Mouse (Mus musculus): Measurements from ENCODE around the gene Cyren. TPM values are rescaled to one million over a fixed set of nuclear protein-coding genes. Genes with fewer than 3 reads are reported as not detected.
A peak's percentile ranks its signal among the peaks of the same experiment; 100 is the strongest.

Gene Cyren
- total and polyA plus RNA-seq, 3 experiments = 3.5 to 5.8 (median 5.5) TPM

DNA sequence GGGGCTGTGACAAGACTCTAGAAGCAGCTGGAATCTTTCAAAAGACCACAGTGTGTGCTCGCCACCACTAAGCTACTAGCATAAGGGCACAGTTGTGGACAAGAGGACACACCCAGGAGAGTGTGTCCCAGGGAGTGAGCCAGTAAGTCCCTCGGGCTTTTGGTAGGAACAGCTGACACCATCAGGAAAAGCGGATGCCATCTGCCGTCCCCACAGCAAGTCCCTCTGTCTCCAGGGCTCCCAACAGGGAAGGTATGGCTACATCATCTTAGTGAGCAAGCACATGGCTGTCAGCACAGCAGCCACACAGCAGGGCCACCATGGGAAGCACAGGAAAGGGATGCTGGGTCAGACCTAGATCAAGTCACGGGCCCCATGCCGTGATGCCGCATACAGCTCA, 17.7 kb upstream of the Cyren start:
- H3K4me1 ChIP-seq (ENCODE audit: control insufficient read depth, insufficient read depth, low read length) = no peaks in the 10 kb centered on the region
- H3K4me3 ChIP-seq = no peak overlapping the region
- DNase-seq = no peak
- no peak overlapping the region for H3K27ac ChIP-seq
- 85% methylated on average over 7 of the region's 7 CpGs for WGBS
- no peaks in the 10 kb centered on the region for H3K36me3 ChIP-seq (ENCODE audit: control insufficient read depth, insufficient read depth, low read length)
- H3K9ac ChIP-seq (ENCODE audit: low read depth, low read length) = no peak overlapping the region
- no peaks in the 10 kb centered on the region for H3K27me3 ChIP-seq (ENCODE audit: control insufficient read depth, insufficient read depth, low read length)
- TF ChIP-seq CTCF (IDR thresholded peaks at IDR 0.05) (no peak), POLR2A (IDR thresholded peaks at IDR 0.05; ENCODE audit: insufficient read depth, low read depth, low read length) (no peak), EP300 (IDR thresholded peaks at IDR 0.05; ENCODE audit: insufficient read depth, low read depth, low read length) (no peak)
- no peaks in the 10 kb centered on the region for H3K79me2 ChIP-seq (replicated peaks; ENCODE audit: control insufficient read depth, insufficient read depth, low read length)
- intact Hi-C loops (cut with DNase I) = no loop called here

DNA sequence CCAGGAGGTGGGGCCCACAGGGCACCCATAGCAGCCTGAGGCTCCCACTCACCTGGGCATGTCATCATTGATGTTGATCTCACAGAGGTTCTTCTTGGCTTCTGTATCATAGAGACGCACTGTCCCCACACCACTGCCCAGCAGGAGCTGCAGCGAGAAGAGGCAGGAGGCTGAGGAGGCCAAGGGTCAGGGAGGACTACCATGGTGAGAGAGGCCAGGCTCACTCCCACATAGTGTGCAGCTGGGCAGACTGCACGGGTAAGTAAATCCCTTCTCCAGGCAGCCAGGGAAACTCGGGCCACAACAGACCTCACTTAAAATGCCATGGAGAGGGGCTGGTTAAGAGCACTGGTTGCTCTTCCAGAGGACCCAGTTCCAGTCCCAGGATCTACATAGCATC, 11.3 kb upstream of the Cyren start:
- Histone ChIP-seq H3K4me1 (ENCODE audit: control insufficient read depth, insufficient read depth, low read length) (no peaks in the 10 kb centered on the region), H3K4me3 (no peak overlapping the region), H3K36me3 (ENCODE audit: control insufficient read depth, insufficient read depth, low read length) (no peaks in the 10 kb centered on the region), H3K9ac (ENCODE audit: low read depth, low read length) (no peak overlapping the region), H3K27me3 (ENCODE audit: control insufficient read depth, insufficient read depth, low read length) (no peaks in the 10 kb centered on the region), H3K27ac (no peak overlapping the region), H3K79me2 (replicated peaks; ENCODE audit: control insufficient read depth, insufficient read depth, low read length) (no peaks in the 10 kb centered on the region)
- TF ChIP-seq POLR2A (IDR thresholded peaks at IDR 0.05; ENCODE audit: insufficient read depth, low read depth, low read length) (no peak), CTCF (IDR thresholded peaks at IDR 0.05) (no peak), EP300 (IDR thresholded peaks at IDR 0.05; ENCODE audit: insufficient read depth, low read depth, low read length) (no peak)
- intact Hi-C loops (cut with DNase I) = no loop called here
- DNase-seq = no peak
- 73% methylated on average over 4 of the region's 4 CpGs for WGBS

DNA sequence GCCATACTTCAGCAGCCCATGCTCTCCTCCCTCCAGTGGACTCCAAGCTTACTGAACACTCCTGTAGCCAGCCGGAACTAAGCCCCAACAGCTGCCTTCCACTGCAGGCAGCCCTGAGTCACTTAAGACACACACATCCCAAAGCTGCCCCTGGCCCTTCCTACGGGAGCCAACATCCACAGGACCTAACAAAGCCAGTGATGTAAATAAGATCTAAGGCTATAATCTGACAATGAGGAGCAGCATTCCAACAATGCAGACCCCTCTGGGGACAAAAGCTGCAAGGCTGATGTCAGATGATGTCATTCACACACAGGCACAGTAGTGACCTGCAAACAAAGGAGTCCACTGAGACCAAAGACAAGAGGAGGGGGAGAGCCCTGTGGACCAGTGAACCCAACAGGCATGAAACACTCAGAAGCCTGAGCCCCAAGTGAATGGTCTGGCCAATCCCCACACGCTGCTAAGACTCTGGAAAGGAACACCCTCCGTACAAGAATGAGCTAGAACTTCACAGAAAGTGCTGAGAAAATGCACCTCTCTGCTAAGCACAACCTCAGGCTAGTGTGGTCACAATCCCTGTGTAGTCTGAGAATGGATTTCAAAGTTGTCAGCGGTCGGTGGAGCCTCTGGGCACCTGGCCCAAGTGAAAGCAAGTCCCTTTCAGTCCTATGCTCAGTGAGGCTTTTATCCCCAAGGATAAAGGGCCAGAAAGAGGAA, 9.4 kb upstream of the Cyren start:
- H3K27me3 ChIP-seq (ENCODE audit: control insufficient read depth, insufficient read depth, low read length) = no peaks in the 10 kb centered on the region
- H3K4me3 ChIP-seq = no peak overlapping the region
- WGBS = 70% methylated on average over 6 of the region's 6 CpGs
- H3K9ac ChIP-seq (ENCODE audit: low read depth, low read length) = no peak overlapping the region
- H3K36me3 ChIP-seq (ENCODE audit: control insufficient read depth, insufficient read depth, low read length) = no peaks in the 10 kb centered on the region
- no peaks in the 10 kb centered on the region for H3K4me1 ChIP-seq (ENCODE audit: control insufficient read depth, insufficient read depth, low read length)
- intact Hi-C loops (cut with DNase I) = no loop called here
- TF ChIP-seq CTCF (IDR thresholded peaks at IDR 0.05) = no peak
- no peak for TF ChIP-seq POLR2A (IDR thresholded peaks at IDR 0.05; ENCODE audit: insufficient read depth, low read depth, low read length)
- no peak for TF ChIP-seq EP300 (IDR thresholded peaks at IDR 0.05; ENCODE audit: insufficient read depth, low read depth, low read length)
- no peak overlapping the region for H3K27ac ChIP-seq
- no peaks in the 10 kb centered on the region for H3K79me2 ChIP-seq (replicated peaks; ENCODE audit: control insufficient read depth, insufficient read depth, low read length)
- no peak for DNase-seq

DNA sequence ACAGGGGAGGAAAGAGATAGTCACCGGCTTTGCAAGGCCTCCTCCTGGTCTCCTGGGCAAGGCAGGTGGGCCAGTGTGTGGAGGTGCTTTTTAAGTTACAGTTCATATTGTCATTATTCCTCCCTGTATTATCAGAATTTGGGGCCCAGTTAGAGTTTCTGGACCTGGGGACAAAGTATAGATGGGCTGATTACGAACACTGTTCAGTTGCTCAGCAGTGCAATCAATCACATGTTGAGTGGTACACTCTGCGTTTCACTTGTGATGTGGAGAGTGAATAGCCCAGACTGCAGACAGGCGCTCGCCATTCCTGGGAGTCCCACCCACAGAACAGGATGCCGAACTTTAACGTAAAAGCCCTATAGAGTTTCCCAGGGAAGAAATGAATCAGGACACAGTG, 6.9 kb upstream of the Cyren start:
- no peak overlapping the region for H3K9ac ChIP-seq (ENCODE audit: low read depth, low read length)
- H3K79me2 ChIP-seq (replicated peaks; ENCODE audit: control insufficient read depth, insufficient read depth, low read length) = no peaks in the 10 kb centered on the region
- 90% methylated on average over 7 of the region's 7 CpGs for WGBS
- H3K4me1 ChIP-seq (ENCODE audit: control insufficient read depth, insufficient read depth, low read length) = no peaks in the 10 kb centered on the region
- intact Hi-C loops (cut with DNase I) = loop anchor here (5.0 kb wide), 1 partner anchor 43 kb away; no protein-coding TSS in a partner anchor
- no peaks in the 10 kb centered on the region for H3K27me3 ChIP-seq (ENCODE audit: control insufficient read depth, insufficient read depth, low read length)
- no peaks in the 10 kb centered on the region for H3K36me3 ChIP-seq (ENCODE audit: control insufficient read depth, insufficient read depth, low read length)
- no peak overlapping the region for H3K4me3 ChIP-seq
- TF ChIP-seq POLR2A (IDR thresholded peaks at IDR 0.05; ENCODE audit: insufficient read depth, low read depth, low read length) (no peak), EP300 (IDR thresholded peaks at IDR 0.05; ENCODE audit: insufficient read depth, low read depth, low read length) (no peak), CTCF (IDR thresholded peaks at IDR 0.05) (no peak)
- no peak for DNase-seq
- no peak overlapping the region for H3K27ac ChIP-seq

DNA sequence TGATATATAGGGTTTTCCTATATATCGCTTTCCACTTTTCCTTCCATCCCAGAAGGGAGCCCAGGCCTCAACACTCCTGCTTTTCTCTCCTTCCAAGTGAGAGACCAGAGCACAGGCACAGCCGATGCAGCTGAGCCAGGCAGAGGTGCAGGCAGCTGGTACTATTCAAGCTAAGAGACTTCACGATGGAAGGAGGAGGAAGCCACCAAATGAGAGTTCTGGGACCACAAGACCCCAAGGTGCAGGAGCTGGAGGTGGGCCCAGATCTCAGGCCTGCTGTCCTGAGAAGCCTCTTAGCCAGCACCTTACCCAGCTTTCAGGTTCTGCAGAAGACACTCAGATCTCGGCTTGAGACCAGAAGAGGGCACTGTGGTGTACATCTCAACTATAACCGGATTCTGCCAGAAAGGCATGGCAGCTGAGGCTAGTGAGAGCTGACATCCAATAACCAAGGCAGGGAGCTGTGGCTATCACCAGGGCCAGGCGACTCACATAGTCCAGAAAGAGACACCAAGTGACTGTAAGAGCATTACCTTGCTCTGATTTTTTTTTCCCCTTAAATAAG, 2.1 kb upstream of the Cyren start:
- H3K27ac ChIP-seq = no peak overlapping the region
- DNase-seq = peak; percentile 47 to 57
- no peak overlapping the region for H3K4me3 ChIP-seq
- H3K9ac ChIP-seq (ENCODE audit: low read depth, low read length) = no peak overlapping the region
- H3K4me1 ChIP-seq (ENCODE audit: control insufficient read depth, insufficient read depth, low read length) = peaks cover 15% of the 10 kb centered on the region
- H3K27me3 ChIP-seq (ENCODE audit: control insufficient read depth, insufficient read depth, low read length) = no peaks in the 10 kb centered on the region
- no peaks in the 10 kb centered on the region for H3K79me2 ChIP-seq (replicated peaks; ENCODE audit: control insufficient read depth, insufficient read depth, low read length)
- TF ChIP-seq CTCF (IDR thresholded peaks at IDR 0.05) (peak; percentile 64), POLR2A (IDR thresholded peaks at IDR 0.05; ENCODE audit: insufficient read depth, low read depth, low read length) (no peak)
- no peaks in the 10 kb centered on the region for H3K36me3 ChIP-seq (ENCODE audit: control insufficient read depth, insufficient read depth, low read length)
- intact Hi-C loops (cut with DNase I) = loop anchor here (2.0 to 5.0 kb wide), 4 partner anchors 27 to 268 kb away; partner anchors contain the start of gene Agbl3
- WGBS = 56% methylated on average over 6 of the region's 6 CpGs

DNA sequence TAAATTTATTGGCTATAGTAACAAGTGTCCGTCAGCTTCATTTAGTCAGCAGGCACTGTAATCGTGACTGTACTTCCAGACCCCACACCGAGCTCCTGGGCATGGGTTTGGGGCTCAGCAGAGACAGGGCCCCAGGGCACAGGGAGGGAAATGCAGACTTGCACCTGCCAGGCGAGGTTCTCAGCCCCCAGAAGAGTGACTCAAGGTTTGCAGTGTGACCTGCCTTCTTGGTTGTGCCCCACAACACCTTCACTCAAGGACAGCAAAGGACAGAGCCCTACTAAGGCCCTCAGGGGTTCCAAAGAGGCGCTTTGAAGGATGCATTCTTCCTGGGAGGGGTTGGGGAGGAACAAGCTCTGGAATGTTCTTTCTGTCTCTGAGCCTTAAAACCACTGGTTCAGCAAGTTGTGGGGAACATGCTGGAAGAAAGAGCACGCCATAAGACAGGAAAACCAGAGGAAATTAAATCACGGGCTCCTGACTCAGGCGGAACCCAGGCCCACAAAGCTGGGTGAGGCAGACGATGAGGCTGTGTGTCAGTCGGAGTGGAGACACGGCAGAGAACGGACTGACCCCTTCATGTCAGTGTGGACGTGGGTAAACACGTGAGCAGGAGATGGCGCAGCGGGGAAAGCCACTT, 1.4 kb upstream of the Cyren start:
- Histone ChIP-seq H3K27me3 (ENCODE audit: control insufficient read depth, insufficient read depth, low read length) (no peaks in the 10 kb centered on the region), H3K4me1 (ENCODE audit: control insufficient read depth, insufficient read depth, low read length) (peaks cover 18% of the 10 kb centered on the region), H3K36me3 (ENCODE audit: control insufficient read depth, insufficient read depth, low read length) (no peaks in the 10 kb centered on the region), H3K4me3 (no peak overlapping the region), H3K79me2 (replicated peaks; ENCODE audit: control insufficient read depth, insufficient read depth, low read length) (no peaks in the 10 kb centered on the region), H3K9ac (ENCODE audit: low read depth, low read length) (no peak overlapping the region), H3K27ac (no peak overlapping the region)
- DNase-seq = no peak
- 88% methylated on average over 16 of the region's 16 CpGs for WGBS
- intact Hi-C loops (cut with DNase I) = loop anchor here (2.0 to 5.0 kb wide), 3 partner anchors 28 to 267 kb away; partner anchors contain the start of gene Agbl3
- no peak for TF ChIP-seq CTCF (IDR thresholded peaks at IDR 0.05)
